Mouse (Mus musculus): Measurements from ENCODE around the gene Slc23a4. TPM values are rescaled to one million over a fixed set of nuclear protein-coding genes. Genes with fewer than 3 reads are reported as not detected.

Gene Slc23a4
- total RNA-seq, 1 experiment, result 2.1 TPM

- no peaks in the 10 kb centered on the region for H3K9me3 ChIP-seq (ENCODE audit: control insufficient read depth, insufficient read depth, low read depth, low read length)
- H3K36me3 ChIP-seq (ENCODE audit: control insufficient read depth, insufficient read depth, low read length, poor library complexity, severe bottlenecking), result no peaks in the 10 kb centered on the region; the same call in 1 of the 2 replicates
- H3K27ac ChIP-seq (ENCODE audit: insufficient read depth, low read depth, low read length, poor library complexity, severe bottlenecking), result no peak overlapping the region
- no peak for DNase-seq (ENCODE audit: low read depth, low spot score)
- no peak overlapping the region for H3K4me3 ChIP-seq (ENCODE audit: insufficient read depth in 1 of 2, low read depth in 1 of 2, low read length in 2 of 2, poor library complexity in 1 of 2, severe bottlenecking in 1 of 2)
- no peak overlapping the region for H3K9ac ChIP-seq (ENCODE audit: insufficient read depth, low read depth, low read length, poor library complexity, severe bottlenecking)
- TF ChIP-seq ZC3H11A (IDR thresholded peaks at IDR 0.05; ENCODE audit: borderline replicate concordance, low read depth, low read length), result no peak
- TF ChIP-seq MAFK (IDR thresholded peaks at IDR 0.05; ENCODE audit: insufficient read depth, low read depth, low read length), result no peak
- TF ChIP-seq ZNF384 (IDR thresholded peaks at IDR 0.05; ENCODE audit: low read depth, low read length), result no peak
- H3K4me1 ChIP-seq (ENCODE audit: control insufficient read depth in 2 of 2, insufficient read depth in 2 of 2, low read length in 2 of 2, poor library complexity in 1 of 2), result peaks cover 0 to 12% of the 10 kb centered on the region in 2 experiments; a peak in 1 of 4 replicates
- in situ Hi-C loops (cut with MboI; ENCODE audit: low sequenced_read_pairs in 2 of 2, unreplicated experiment in 2 of 2), result no loop called here
These were observed 49.8 kb downstream of the Slc23a4 start for GRCm38 (mm10) chr6:34938280-34938928.

GRCm38 (mm10) chr6:34936743-34937142, 51.5 kb downstream of the Slc23a4 start:
- Histone ChIP-seq H3K4me3 (ENCODE audit: insufficient read depth in 1 of 2, low read depth in 1 of 2, low read length in 2 of 2, poor library complexity in 1 of 2, severe bottlenecking in 1 of 2) (no peak overlapping the region), H3K36me3 (ENCODE audit: control insufficient read depth, insufficient read depth, low read length, poor library complexity, severe bottlenecking) (no peaks in the 10 kb centered on the region; the same call in 1 of the 2 replicates), H3K9me3 (ENCODE audit: control insufficient read depth, insufficient read depth, low read depth, low read length) (no peaks in the 10 kb centered on the region), H3K27ac (ENCODE audit: insufficient read depth, low read depth, low read length, poor library complexity, severe bottlenecking) (no peak overlapping the region), H3K9ac (ENCODE audit: insufficient read depth, low read depth, low read length, poor library complexity, severe bottlenecking) (no peak overlapping the region), H3K4me1 (ENCODE audit: control insufficient read depth in 2 of 2, insufficient read depth in 2 of 2, low read length in 2 of 2, poor library complexity in 1 of 2) (peaks cover 0 to 10% of the 10 kb centered on the region in 2 experiments; a peak in 1 of 4 replicates)
- no peak for TF ChIP-seq ZC3H11A (IDR thresholded peaks at IDR 0.05; ENCODE audit: borderline replicate concordance, low read depth, low read length)
- in situ Hi-C loops (cut with MboI; ENCODE audit: low sequenced_read_pairs in 2 of 2, unreplicated experiment in 2 of 2), result no loop called here
- no peak for DNase-seq (ENCODE audit: low read depth, low spot score)

- TF ChIP-seq CHD2 (IDR thresholded peaks at IDR 0.05; ENCODE audit: low read depth, low read length) (no peak), MAFK (IDR thresholded peaks at IDR 0.05; ENCODE audit: insufficient read depth, low read depth, low read length) (no peak)
- in situ Hi-C loops (cut with MboI; ENCODE audit: low sequenced_read_pairs in 2 of 2, unreplicated experiment in 2 of 2), result no loop called here
- H3K9me3 ChIP-seq (ENCODE audit: control insufficient read depth, insufficient read depth, low read depth, low read length), result no peaks in the 10 kb centered on the region
These were observed 55.6 kb downstream of the Slc23a4 start for GRCm38 (mm10) chr6:34932633-34933032.

GRCm38 (mm10) chr6:34927594-34927993, 60.6 kb downstream of the Slc23a4 start:
- TF ChIP-seq ZC3H11A (IDR thresholded peaks at IDR 0.05; ENCODE audit: borderline replicate concordance, low read depth, low read length) (no peak), HCFC1 (IDR thresholded peaks at IDR 0.05; ENCODE audit: borderline replicate concordance, insufficient read depth, low read length) (no peak), MAFK (IDR thresholded peaks at IDR 0.05; ENCODE audit: insufficient read depth, low read depth, low read length) (no peak)
- Histone ChIP-seq H3K27ac (ENCODE audit: insufficient read depth, low read depth, low read length, poor library complexity, severe bottlenecking) (no peak overlapping the region), H3K9me3 (ENCODE audit: control insufficient read depth, insufficient read depth, low read depth, low read length) (no peaks in the 10 kb centered on the region), H3K36me3 (ENCODE audit: control insufficient read depth, insufficient read depth, low read length, poor library complexity, severe bottlenecking) (no peaks in the 10 kb centered on the region), H3K4me3 (ENCODE audit: insufficient read depth in 1 of 2, low read depth in 1 of 2, low read length in 2 of 2, poor library complexity in 1 of 2, severe bottlenecking in 1 of 2) (no peak overlapping the region), H3K9ac (ENCODE audit: insufficient read depth, low read depth, low read length, poor library complexity, severe bottlenecking) (no peak overlapping the region), H3K4me1 (ENCODE audit: control insufficient read depth in 2 of 2, insufficient read depth in 2 of 2, low read length in 2 of 2, poor library complexity in 1 of 2) (no peaks in the 10 kb centered on the region)
- no peak for DNase-seq (ENCODE audit: low read depth, low spot score)
- in situ Hi-C loops (cut with MboI; ENCODE audit: low sequenced_read_pairs in 2 of 2, unreplicated experiment in 2 of 2), result no loop called here

More at GRCm38 (mm10) chr6:34932633-34933032, 55.6 kb downstream of the Slc23a4 start:
- no peak for DNase-seq (ENCODE audit: low read depth, low spot score)
- no peak overlapping the region for H3K4me3 ChIP-seq (ENCODE audit: insufficient read depth in 1 of 2, low read depth in 1 of 2, low read length in 2 of 2, poor library complexity in 1 of 2, severe bottlenecking in 1 of 2)
- no peak overlapping the region for H3K27ac ChIP-seq (ENCODE audit: insufficient read depth, low read depth, low read length, poor library complexity, severe bottlenecking)
- H3K9ac ChIP-seq (ENCODE audit: insufficient read depth, low read depth, low read length, poor library complexity, severe bottlenecking), result no peak overlapping the region
- no peaks in the 10 kb centered on the region; the same call in 1 of the 2 replicates for H3K36me3 ChIP-seq (ENCODE audit: control insufficient read depth, insufficient read depth, low read length, poor library complexity, severe bottlenecking)
- no peaks in the 10 kb centered on the region for H3K4me1 ChIP-seq (ENCODE audit: control insufficient read depth in 2 of 2, insufficient read depth in 2 of 2, low read length in 2 of 2, poor library complexity in 1 of 2)

GRCm38 (mm10) chr6:34927156-34927555, 61.0 kb downstream of the Slc23a4 start:
- in situ Hi-C loops (cut with MboI; ENCODE audit: low sequenced_read_pairs in 2 of 2, unreplicated experiment in 2 of 2), result no loop called here
- H3K4me1 ChIP-seq (ENCODE audit: control insufficient read depth in 2 of 2, insufficient read depth in 2 of 2, low read length in 2 of 2, poor library complexity in 1 of 2), result no peaks in the 10 kb centered on the region
- H3K4me3 ChIP-seq (ENCODE audit: insufficient read depth in 1 of 2, low read depth in 1 of 2, low read length in 2 of 2, poor library complexity in 1 of 2, severe bottlenecking in 1 of 2), result no peak overlapping the region
- H3K9ac ChIP-seq (ENCODE audit: insufficient read depth, low read depth, low read length, poor library complexity, severe bottlenecking), result no peak overlapping the region
- H3K27ac ChIP-seq (ENCODE audit: insufficient read depth, low read depth, low read length, poor library complexity, severe bottlenecking), result no peak overlapping the region
- peak; percentile 66 for DNase-seq (ENCODE audit: low read depth, low spot score)
- no peaks in the 10 kb centered on the region for H3K36me3 ChIP-seq (ENCODE audit: control insufficient read depth, insufficient read depth, low read length, poor library complexity, severe bottlenecking)
- no peaks in the 10 kb centered on the region for H3K9me3 ChIP-seq (ENCODE audit: control insufficient read depth, insufficient read depth, low read depth, low read length)
- TF ChIP-seq ZC3H11A (IDR thresholded peaks at IDR 0.05; ENCODE audit: borderline replicate concordance, low read depth, low read length) (peak; percentile 20; the same call in 1 of the 2 replicates), MAFK (IDR thresholded peaks at IDR 0.05; ENCODE audit: insufficient read depth, low read depth, low read length) (no peak)
